In the genomic region with DNA sequence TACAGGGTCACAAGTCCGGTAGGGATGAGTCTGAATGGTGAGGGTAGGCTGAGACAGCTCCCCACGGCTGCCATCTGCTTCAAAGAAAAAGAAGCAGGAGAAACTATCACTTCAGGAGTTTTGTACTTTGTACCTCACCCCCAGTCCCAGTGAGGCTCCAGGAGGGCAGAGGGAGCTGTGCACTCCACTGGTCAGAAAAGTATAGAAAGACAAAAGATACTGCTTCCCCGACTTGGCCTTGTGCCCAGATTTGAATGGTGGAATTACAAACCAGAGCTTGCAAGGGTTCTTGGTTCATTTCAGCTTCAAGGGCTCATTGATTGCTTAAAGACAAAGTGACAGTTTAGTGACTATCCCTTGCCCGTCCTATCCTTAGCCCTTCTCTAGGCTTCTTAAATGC, we compare ENCODE assay signal across 20 mouse cellular contexts.
A peak's percentile ranks its signal among the peaks of the same experiment; 100 is the strongest.
DNase-seq lines count a peak whose midpoint lies in the region; ATAC-seq and TF ChIP-seq lines count a peak whose summit lies in the region.
"Had no signal": no experiment of that assay in that cellular context is flagged by ENCODE, and none has a peak within 500 bp of the region (broad histone marks: within the 10 kb centered on the region; RNA-seq: fewer than 3 reads in every experiment).

No protein-coding gene starts in this region.

- no peaks in the 10 kb centered on the region for H3K36me3 ChIP-seq in forebrain, embryonic 14.5 days (ENCODE audit: control insufficient read depth, insufficient read depth, low read length)
- H3K36me3 ChIP-seq in forebrain, embryonic 12.5 days (replicated peaks), result no peaks in the 10 kb centered on the region
- no peaks in the 10 kb centered on the region for H3K36me3 ChIP-seq in lung, embryonic 14.5 days (ENCODE audit: insufficient read depth)
- H3K36me3 ChIP-seq in intestine, embryonic 15.5 days, result no peaks in the 10 kb centered on the region
- H3K36me3 ChIP-seq in stomach, postnatal 0 days (ENCODE audit: control insufficient read depth, insufficient read depth, low read length), result no peaks in the 10 kb centered on the region
- H3K36me3 ChIP-seq: heart, embryonic 12.5 days had no signal

- H3K27ac ChIP-seq in forebrain, embryonic 14.5 days (ENCODE audit: low read depth, low read length), result no peak overlapping the region
- no peak overlapping the region for H3K27ac ChIP-seq in forebrain, embryonic 12.5 days
- no peak overlapping the region for H3K27ac ChIP-seq in lung, embryonic 14.5 days (ENCODE audit: low read depth)
- H3K27ac ChIP-seq in intestine, embryonic 15.5 days, result no peak overlapping the region
- no peak overlapping the region for H3K27ac ChIP-seq in stomach, postnatal 0 days (replicated peaks)
- H3K27ac ChIP-seq: hindbrain, embryonic 14.5 days; kidney, postnatal 0 days; left cerebral cortex, adult 2 months had no signal

- H3K4me2 ChIP-seq in forebrain, embryonic 14.5 days (ENCODE audit: low read length), result no peak overlapping the region
- no peak overlapping the region for H3K4me2 ChIP-seq in forebrain, embryonic 12.5 days
- H3K4me2 ChIP-seq in lung, embryonic 14.5 days, result no peak overlapping the region
- H3K4me2 ChIP-seq in intestine, embryonic 15.5 days (replicated peaks), result peak overlapping the region; percentile 31
- H3K4me2 ChIP-seq in stomach, postnatal 0 days (replicated peaks; ENCODE audit: low read depth), result no peak overlapping the region
- H3K4me2 ChIP-seq: heart, embryonic 12.5 days; hindbrain, embryonic 14.5 days; liver, embryonic 11.5 days had no signal

- no peak for TF ChIP-seq POLR2A in lung, adult 2 months (IDR thresholded peaks at IDR 0.05; ENCODE audit: borderline replicate concordance, extremely low read depth, low read depth, low read length)

- no peaks in the 10 kb centered on the region for H3K4me1 ChIP-seq in forebrain, embryonic 14.5 days (ENCODE audit: control insufficient read depth, insufficient read depth, low read length)
- 0 out of 2 replicates have a peak, but pooled peaks cover 4% of the 10 kb centered on the region for H3K4me1 ChIP-seq in forebrain, embryonic 12.5 days
- no peaks in the 10 kb centered on the region for H3K4me1 ChIP-seq in lung, embryonic 14.5 days (ENCODE audit: insufficient read depth)
- H3K4me1 ChIP-seq in lung, adult 2 months (ENCODE audit: control insufficient read depth, insufficient read depth, low read length), result no peaks in the 10 kb centered on the region
- H3K4me1 ChIP-seq in intestine, embryonic 15.5 days (replicated peaks), result no peaks in the 10 kb centered on the region
- no peaks in the 10 kb centered on the region for H3K4me1 ChIP-seq in stomach, postnatal 0 days (replicated peaks; ENCODE audit: control insufficient read depth, insufficient read depth)
- H3K4me1 ChIP-seq: heart, embryonic 12.5 days had no signal

- TF ChIP-seq EP300 in stomach, postnatal 0 days (optimal IDR thresholded peaks at IDR 0.05), result no peak

- H3K27me3 ChIP-seq in forebrain, embryonic 14.5 days (replicated peaks; ENCODE audit: control insufficient read depth, insufficient read depth, low read length), result no peaks in the 10 kb centered on the region
- H3K27me3 ChIP-seq in forebrain, embryonic 12.5 days, result no peaks in the 10 kb centered on the region
- no peaks in the 10 kb centered on the region for H3K27me3 ChIP-seq in lung, embryonic 14.5 days (ENCODE audit: insufficient read depth, low read length)
- H3K27me3 ChIP-seq in intestine, embryonic 15.5 days (replicated peaks), result no peaks in the 10 kb centered on the region
- no peaks in the 10 kb centered on the region for H3K27me3 ChIP-seq in stomach, postnatal 0 days (ENCODE audit: control insufficient read depth, insufficient read depth, low read length)
- H3K27me3 ChIP-seq: heart, embryonic 12.5 days had no signal

- no peak overlapping the region for H3K9ac ChIP-seq in forebrain, embryonic 14.5 days (ENCODE audit: low read length)
- no peak overlapping the region for H3K9ac ChIP-seq in forebrain, embryonic 12.5 days
- H3K9ac ChIP-seq in lung, embryonic 14.5 days, result no peak overlapping the region
- no peak overlapping the region for H3K9ac ChIP-seq in intestine, embryonic 15.5 days
- H3K9ac ChIP-seq in stomach, postnatal 0 days (ENCODE audit: low read length), result no peak overlapping the region
- H3K9ac ChIP-seq: heart, embryonic 12.5 days; hindbrain, embryonic 14.5 days had no signal

- peak; percentile 39 for DNase-seq in forebrain, embryonic 14.5 days (ENCODE audit: low spot score)
- DNase-seq in lung, embryonic 14.5 days, result peak; percentile 63
- DNase-seq in lung, adult 2 months, result no peak
- peak; percentile 16 for DNase-seq in stomach, postnatal 0 days (ENCODE audit: low spot score)
- DNase-seq in gastrocnemius, postnatal 36 days, result no peak
- DNase-seq: adrenal gland, adult 2 months; B cell, adult 2 months; heart, adult 11 months; heart, postnatal 14 days; layer of hippocampus, adult 9-11 months; lung, adult 18-20 months; lung, postnatal 36 days; thymus, adult 2 months had no signal

- no peak for TF ChIP-seq CTCF in lung, embryonic 14.5 days (IDR thresholded peaks at IDR 0.05; ENCODE audit: low read depth)
- TF ChIP-seq CTCF in lung, adult 2 months (IDR thresholded peaks at IDR 0.05; ENCODE audit: insufficient read depth, low read length), result no peak
- no peak for TF ChIP-seq CTCF in stomach, postnatal 0 days (IDR thresholded peaks at IDR 0.05; ENCODE audit: low read depth)

- no peak for ATAC-seq in forebrain, embryonic 14.5 days
- no peak for ATAC-seq in forebrain, embryonic 12.5 days (ENCODE audit: low FRiP score)
- ATAC-seq in lung, embryonic 14.5 days (ENCODE audit: insufficient read depth), result no peak
- ATAC-seq in intestine, embryonic 15.5 days, result peak; percentile 93
- ATAC-seq in stomach, postnatal 0 days (ENCODE audit: low FRiP score, low TSS enrichment), result no peak

- no peaks in the 10 kb centered on the region for H3K9me3 ChIP-seq in forebrain, embryonic 14.5 days (replicated peaks; ENCODE audit: control insufficient read depth, low read length)
- H3K9me3 ChIP-seq in forebrain, embryonic 12.5 days, result no peaks in the 10 kb centered on the region
- no peaks in the 10 kb centered on the region for H3K9me3 ChIP-seq in lung, embryonic 14.5 days (ENCODE audit: low read depth, low read length)
- H3K9me3 ChIP-seq in intestine, embryonic 15.5 days, result no peaks in the 10 kb centered on the region
- H3K9me3 ChIP-seq in stomach, postnatal 0 days (ENCODE audit: control insufficient read depth, low read length), result no peaks in the 10 kb centered on the region
- H3K9me3 ChIP-seq: heart, embryonic 12.5 days had no signal

- intact Hi-C loops in gastrocnemius, postnatal 36 days (cut with DNase I), result no loop called here

- WGBS in forebrain, embryonic 14.5 days, result 47% methylated on average over 4 of the region's 4 CpGs
- 70% methylated on average over 4 of the region's 4 CpGs for WGBS in forebrain, embryonic 12.5 days
- WGBS in lung, embryonic 14.5 days, result 75% methylated on average over 4 of the region's 4 CpGs
- WGBS in lung, adult 2 months, result 76% methylated on average over 4 of the region's 4 CpGs
- 66% methylated on average over 4 of the region's 4 CpGs for WGBS in intestine, embryonic 15.5 days
- WGBS in stomach, postnatal 0 days, result 75% methylated on average over 4 of the region's 4 CpGs

- H3K4me3 ChIP-seq in forebrain, embryonic 14.5 days (ENCODE audit: low read depth, low read length), result no peak overlapping the region
- no peak overlapping the region for H3K4me3 ChIP-seq in forebrain, embryonic 12.5 days (replicated peaks)
- no peak overlapping the region for H3K4me3 ChIP-seq in lung, embryonic 14.5 days (ENCODE audit: low read depth, low read length)
- no peak overlapping the region for H3K4me3 ChIP-seq in lung, adult 2 months (replicated peaks; ENCODE audit: extremely low read depth, low read depth, low read length)
- H3K4me3 ChIP-seq in intestine, embryonic 15.5 days (replicated peaks), result no peak overlapping the region
- H3K4me3 ChIP-seq in stomach, postnatal 0 days (ENCODE audit: low read depth, low read length), result no peak overlapping the region
- H3K4me3 ChIP-seq: heart, embryonic 12.5 days; left cerebral cortex, adult 2 months had no signal

Comparison
In these comparisons a context has a peak if more than half of its experiments do, and no peak if none do; other contexts are left out.
1. DNase-seq: peak in forebrain, embryonic 14.5 days (single experiment), lung, embryonic 14.5 days (single experiment) and stomach, postnatal 0 days (single experiment); none in lung, adult 2 months (single experiment) and gastrocnemius, postnatal 36 days (0 of 2).